Mouse (Mus musculus): ENCODE measurements around the gene Smad6. TPM values are rescaled to one million over a fixed set of nuclear protein-coding genes. Genes with fewer than 3 reads are reported as not detected.

Smad6 gene
- polyA plus RNA-seq, 1 experiment = 2.0 TPM

DNA sequence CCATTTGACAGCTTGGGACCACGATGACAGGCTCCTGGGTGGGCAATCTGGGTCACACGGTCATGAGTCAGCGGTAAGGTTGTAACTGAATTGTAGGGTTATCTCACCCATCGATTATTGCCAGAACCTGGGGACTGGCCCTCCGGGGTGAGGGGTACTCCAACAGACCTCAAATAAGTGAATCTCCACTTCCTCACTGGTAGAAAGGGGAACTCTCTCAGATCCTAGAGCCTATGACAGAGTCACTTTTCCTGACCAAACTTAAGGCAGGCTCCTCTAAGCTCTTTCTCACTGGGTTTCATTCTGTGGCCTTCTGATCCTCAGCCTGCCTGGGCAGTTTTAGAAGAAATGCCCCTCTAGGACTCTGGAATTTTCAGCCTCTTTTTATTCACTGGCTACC is 88.8 kb downstream of the Smad6 start:
- 77% methylated on average over 5 of the region's 5 CpGs for WGBS
- DNase-seq = no peak
- Histone ChIP-seq H3K27me3 (ENCODE audit: control insufficient read depth, insufficient read depth, low read length) (no peaks in the 10 kb centered on the region), H3K27ac (ENCODE audit: insufficient read depth, low read length) (no peak overlapping the region), H3K4me3 (replicated peaks; ENCODE audit: insufficient read depth, low read depth, low read length) (no peak overlapping the region), H3K4me1 (ENCODE audit: control insufficient read depth, insufficient read depth, low read length) (peaks cover 10% of the 10 kb centered on the region; the same call in 1 of the 2 replicates)
- TF ChIP-seq CTCF (IDR thresholded peaks at IDR 0.05; ENCODE audit: borderline replicate concordance, insufficient read depth, low read depth, low read length) (no peak), POLR2A (IDR thresholded peaks at IDR 0.05; ENCODE audit: borderline replicate concordance, insufficient read depth, low read length) (no peak)

DNA sequence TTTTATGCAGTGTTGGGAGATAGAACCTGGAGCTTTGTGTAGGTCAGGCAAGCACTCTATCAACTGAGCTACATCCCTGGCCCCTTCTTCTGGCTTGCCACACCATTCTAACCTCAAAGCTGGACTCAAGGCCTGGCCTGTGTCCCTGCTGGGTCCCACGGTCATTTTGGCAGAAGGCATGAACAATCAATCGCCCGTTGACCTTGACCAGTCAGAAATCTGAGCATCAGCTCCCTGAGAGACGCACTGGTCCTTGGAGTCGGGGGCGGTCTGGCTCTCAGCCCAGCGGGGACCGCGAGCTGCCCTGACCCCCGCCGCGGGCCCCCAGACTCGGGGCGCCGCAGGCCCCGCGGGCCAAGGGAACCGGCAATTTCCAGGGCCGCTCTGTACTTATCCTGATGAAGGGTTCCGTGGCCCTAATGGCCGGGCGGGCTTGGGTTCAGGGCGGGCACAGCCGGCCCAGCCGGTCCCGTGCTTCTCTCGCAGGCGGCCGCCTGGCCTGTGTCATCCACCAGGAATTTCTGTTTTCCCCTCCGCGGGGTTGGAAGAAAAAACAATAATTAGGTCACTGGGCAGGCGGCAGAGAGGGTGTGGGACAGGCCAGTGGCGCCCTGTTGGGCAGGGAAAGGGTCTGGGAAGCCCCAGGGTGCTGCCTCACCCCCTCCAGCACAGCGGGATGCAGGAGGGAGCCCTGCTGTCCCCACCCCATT is 94.4 kb downstream of the Smad6 start:
- WGBS = 4% methylated on average over 34 of the region's 34 CpGs
- H3K4me3 ChIP-seq (replicated peaks; ENCODE audit: insufficient read depth, low read depth, low read length) = peak overlapping the region; percentile 37
- no peak overlapping the region for H3K27ac ChIP-seq (ENCODE audit: insufficient read depth, low read length)
- DNase-seq = peak; percentile 26 to 41
- TF ChIP-seq CTCF (IDR thresholded peaks at IDR 0.05; ENCODE audit: borderline replicate concordance, insufficient read depth, low read depth, low read length) (no peak), POLR2A (IDR thresholded peaks at IDR 0.05; ENCODE audit: borderline replicate concordance, insufficient read depth, low read length) (no peak)
- no peaks in the 10 kb centered on the region for H3K27me3 ChIP-seq (ENCODE audit: control insufficient read depth, insufficient read depth, low read length)
- H3K4me1 ChIP-seq (ENCODE audit: control insufficient read depth, insufficient read depth, low read length) = peaks cover 11% of the 10 kb centered on the region

DNA sequence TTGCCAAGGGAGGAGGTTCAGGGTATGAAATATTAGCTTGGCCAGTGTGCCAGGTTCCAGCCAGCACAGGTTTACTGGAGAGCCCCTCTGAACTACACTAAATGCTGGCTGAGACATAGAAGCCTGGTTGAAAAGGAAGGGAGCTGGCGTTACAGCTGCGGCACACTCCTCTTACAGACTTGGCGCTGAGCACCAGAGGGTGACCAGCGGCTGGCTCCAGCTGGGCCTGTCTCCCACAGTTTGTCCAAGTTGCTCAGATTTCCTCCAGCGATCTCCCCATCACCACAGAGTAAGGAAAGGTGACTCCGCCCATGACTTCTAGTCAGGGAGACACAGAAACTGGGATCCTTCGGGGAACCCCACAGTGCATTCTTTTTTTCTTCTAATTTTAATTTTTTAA is 95.5 kb downstream of the Smad6 start:
- TF ChIP-seq POLR2A (IDR thresholded peaks at IDR 0.05; ENCODE audit: borderline replicate concordance, insufficient read depth, low read length) (no peak), CTCF (IDR thresholded peaks at IDR 0.05; ENCODE audit: borderline replicate concordance, insufficient read depth, low read depth, low read length) (no peak)

DNA sequence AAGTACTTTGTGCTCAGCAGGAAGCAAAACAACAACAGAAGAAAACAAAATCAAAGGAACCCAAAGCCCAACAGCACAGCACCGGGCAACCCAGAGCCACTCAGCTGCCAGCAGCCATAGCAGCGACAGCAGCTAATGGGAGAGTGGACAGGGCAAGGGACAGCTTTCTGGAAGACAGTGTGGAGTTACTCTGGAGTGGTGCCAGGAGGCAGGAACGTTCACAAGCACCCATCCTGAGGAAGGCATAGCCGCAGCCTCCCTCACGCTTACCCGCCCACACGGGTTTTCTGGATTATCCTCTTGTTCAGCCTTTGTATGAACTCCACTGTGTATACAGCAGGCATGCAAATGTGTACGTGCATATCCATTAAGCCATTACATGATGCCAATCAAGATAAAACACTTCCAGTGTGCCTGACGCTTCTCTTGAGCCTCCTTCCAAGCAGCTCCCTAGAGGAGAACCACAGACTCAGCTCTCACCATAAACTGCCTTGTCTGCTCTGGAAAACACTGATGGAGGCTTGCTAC is 98.6 kb downstream of the Smad6 start:
- TF ChIP-seq CTCF (IDR thresholded peaks at IDR 0.05; ENCODE audit: borderline replicate concordance, insufficient read depth, low read depth, low read length) (no peak), POLR2A (IDR thresholded peaks at IDR 0.05; ENCODE audit: borderline replicate concordance, insufficient read depth, low read length) (no peak)
- peaks cover 11% of the 10 kb centered on the region for H3K4me1 ChIP-seq (ENCODE audit: control insufficient read depth, insufficient read depth, low read length)
- H3K27ac ChIP-seq (ENCODE audit: insufficient read depth, low read length) = no peak overlapping the region
- 45% methylated on average over 9 of the region's 9 CpGs for WGBS
- H3K27me3 ChIP-seq (ENCODE audit: control insufficient read depth, insufficient read depth, low read length) = no peaks in the 10 kb centered on the region
- H3K4me3 ChIP-seq (replicated peaks; ENCODE audit: insufficient read depth, low read depth, low read length) = no peak overlapping the region
- no peak for DNase-seq

More for the DNA sequence above, 95.5 kb downstream of the Smad6 start:
- H3K4me3 ChIP-seq (replicated peaks; ENCODE audit: insufficient read depth, low read depth, low read length) = no peak overlapping the region
- H3K27me3 ChIP-seq (ENCODE audit: control insufficient read depth, insufficient read depth, low read length) = no peaks in the 10 kb centered on the region
- 94% methylated on average over 7 of the region's 7 CpGs for WGBS
- DNase-seq = no peak
- H3K4me1 ChIP-seq (ENCODE audit: control insufficient read depth, insufficient read depth, low read length) = peaks cover 11% of the 10 kb centered on the region
- no peak overlapping the region for H3K27ac ChIP-seq (ENCODE audit: insufficient read depth, low read length)

DNA sequence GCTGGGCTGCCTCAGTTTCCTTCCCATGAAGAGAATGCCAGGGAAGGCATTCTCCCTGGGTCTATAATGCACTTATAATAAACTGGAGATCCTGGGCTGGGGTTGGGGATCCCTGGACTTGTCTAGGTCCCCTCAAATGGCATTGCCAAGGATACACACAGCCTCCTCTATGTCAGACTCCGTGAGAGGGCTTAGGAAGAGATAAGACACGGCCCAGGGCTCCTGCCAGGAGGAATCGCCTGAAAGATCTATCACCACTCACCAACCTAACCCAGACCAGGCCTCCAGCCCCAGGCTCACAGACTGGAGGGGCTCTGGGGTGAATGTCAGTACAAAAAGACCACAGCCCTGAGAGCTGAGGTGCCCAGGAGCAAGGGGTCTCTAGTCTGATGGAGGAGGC is 102.2 kb downstream of the Smad6 start:
- H3K27ac ChIP-seq (ENCODE audit: insufficient read depth, low read length) = no peak overlapping the region
- H3K27me3 ChIP-seq (ENCODE audit: control insufficient read depth, insufficient read depth, low read length) = no peaks in the 10 kb centered on the region
- WGBS = 91% methylated on average over 3 of the region's 3 CpGs
- DNase-seq = no peak
- no peak for TF ChIP-seq POLR2A (IDR thresholded peaks at IDR 0.05; ENCODE audit: borderline replicate concordance, insufficient read depth, low read length)
- H3K4me3 ChIP-seq (replicated peaks; ENCODE audit: insufficient read depth, low read depth, low read length) = no peak overlapping the region
- peaks cover 4% of the 10 kb centered on the region; the same call in 1 of the 2 replicates for H3K4me1 ChIP-seq (ENCODE audit: control insufficient read depth, insufficient read depth, low read length)

DNA sequence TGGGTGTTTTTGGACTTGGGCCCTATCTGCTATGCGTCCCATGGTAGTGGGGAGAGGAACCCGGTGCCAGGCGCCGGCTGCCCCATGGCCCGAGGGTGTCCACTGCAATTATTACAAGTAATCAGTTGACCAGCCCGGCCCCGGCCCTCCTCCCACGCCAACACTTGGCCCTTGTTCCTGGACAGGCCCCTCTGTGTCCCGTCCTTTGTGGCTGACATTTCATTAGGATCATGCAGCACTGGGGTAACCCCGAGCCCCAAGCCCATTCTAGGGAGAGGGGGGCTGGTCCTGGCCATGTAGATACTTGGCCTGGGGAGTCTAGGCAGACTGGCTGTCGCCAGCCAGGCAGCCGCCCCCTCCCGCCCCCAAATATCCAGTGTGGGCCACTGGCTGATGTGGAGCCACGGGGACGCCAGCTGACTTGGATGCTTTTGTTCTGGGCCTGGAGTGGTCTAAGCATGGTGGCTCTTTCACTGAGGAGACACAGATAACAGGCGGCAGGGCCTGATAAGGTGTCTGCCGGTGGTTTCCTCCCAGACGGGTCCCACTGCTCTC is 102.8 kb downstream of the Smad6 start:
- H3K27ac ChIP-seq (ENCODE audit: insufficient read depth, low read length) = no peak overlapping the region
- TF ChIP-seq POLR2A (IDR thresholded peaks at IDR 0.05; ENCODE audit: borderline replicate concordance, insufficient read depth, low read length) (no peak), CTCF (IDR thresholded peaks at IDR 0.05; ENCODE audit: borderline replicate concordance, insufficient read depth, low read depth, low read length) (no peak)
- peaks cover 4% of the 10 kb centered on the region; the same call in 1 of the 2 replicates for H3K4me1 ChIP-seq (ENCODE audit: control insufficient read depth, insufficient read depth, low read length)
- H3K4me3 ChIP-seq (replicated peaks; ENCODE audit: insufficient read depth, low read depth, low read length) = no peak overlapping the region
- WGBS = 57% methylated on average over 18 of the region's 18 CpGs
- H3K27me3 ChIP-seq (ENCODE audit: control insufficient read depth, insufficient read depth, low read length) = no peaks in the 10 kb centered on the region
- peak in 1 of 2 experiments; percentile 15 for DNase-seq

DNA sequence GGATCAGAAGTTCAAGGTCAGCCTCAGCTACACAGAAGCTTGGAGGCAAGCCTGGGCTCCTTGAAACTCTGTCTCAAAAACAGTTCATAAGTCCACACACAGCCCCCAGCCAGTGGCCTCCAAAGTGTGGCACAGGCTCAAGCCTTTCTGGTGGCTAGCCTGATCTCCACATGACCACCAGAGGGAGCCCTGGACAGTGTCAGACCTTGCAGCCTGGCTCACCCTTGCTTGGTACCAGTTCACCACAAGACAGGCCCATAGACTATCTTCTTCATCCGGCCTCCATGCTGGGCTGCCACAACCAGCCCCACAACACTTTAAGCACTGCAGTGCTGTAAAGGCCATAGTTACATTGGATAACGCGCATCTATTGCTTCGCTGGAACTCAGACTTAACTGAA is 103.6 kb downstream of the Smad6 start:
- 72% methylated on average over 4 of the region's 4 CpGs for WGBS
- Histone ChIP-seq H3K27me3 (ENCODE audit: control insufficient read depth, insufficient read depth, low read length) (no peaks in the 10 kb centered on the region), H3K4me3 (replicated peaks; ENCODE audit: insufficient read depth, low read depth, low read length) (no peak overlapping the region), H3K4me1 (ENCODE audit: control insufficient read depth, insufficient read depth, low read length) (peaks cover 2% of the 10 kb centered on the region; the same call in 1 of the 2 replicates), H3K27ac (ENCODE audit: insufficient read depth, low read length) (no peak overlapping the region)
- TF ChIP-seq POLR2A (IDR thresholded peaks at IDR 0.05; ENCODE audit: borderline replicate concordance, insufficient read depth, low read length) (no peak), CTCF (IDR thresholded peaks at IDR 0.05; ENCODE audit: borderline replicate concordance, insufficient read depth, low read depth, low read length) (peak; percentile 87)
- DNase-seq = peak; percentile 55 to 62

DNA sequence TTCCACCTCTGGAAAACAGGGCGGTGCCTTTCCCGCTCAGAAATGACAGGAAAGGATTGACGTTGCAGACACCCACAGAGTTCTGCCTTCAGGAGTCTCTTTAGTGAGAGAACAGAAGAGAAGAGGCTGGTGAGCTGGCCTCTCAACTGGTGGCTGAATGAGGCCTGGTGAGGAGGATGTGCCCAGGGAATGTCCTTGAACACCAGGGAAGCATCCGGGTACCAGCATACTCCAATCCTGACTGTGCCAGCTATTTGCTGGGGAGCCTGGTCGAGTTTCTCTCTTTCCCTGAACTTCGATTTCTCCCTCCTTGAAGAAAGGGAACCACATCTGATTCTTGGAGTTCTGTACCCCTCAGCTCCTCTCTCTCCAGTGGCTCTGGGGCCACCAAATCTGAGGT is 105.4 kb downstream of the Smad6 start:
- 79% methylated on average over 6 of the region's 6 CpGs for WGBS

More for the DNA sequence above, 105.4 kb downstream of the Smad6 start:
- Histone ChIP-seq H3K27ac (ENCODE audit: insufficient read depth, low read length) (no peak overlapping the region), H3K4me3 (replicated peaks; ENCODE audit: insufficient read depth, low read depth, low read length) (no peak overlapping the region), H3K4me1 (ENCODE audit: control insufficient read depth, insufficient read depth, low read length) (no peaks in the 10 kb centered on the region), H3K27me3 (ENCODE audit: control insufficient read depth, insufficient read depth, low read length) (no peaks in the 10 kb centered on the region)
- TF ChIP-seq POLR2A (IDR thresholded peaks at IDR 0.05; ENCODE audit: borderline replicate concordance, insufficient read depth, low read length) (no peak), CTCF (IDR thresholded peaks at IDR 0.05; ENCODE audit: borderline replicate concordance, insufficient read depth, low read depth, low read length) (no peak)
- DNase-seq = no peak
